Mouse (Mus musculus) left cerebral cortex, adult 18-20 months (tissue): Measurements from ENCODE around the gene Harbi1. TPM values are rescaled to one million over a fixed set of nuclear protein-coding genes. Genes with fewer than 3 reads are reported as not detected.

Experiments used
- DNase-seq, 2 experiments: peaks; one replicate each; pipeline ENCODE4 v3.0.0; 2021 to 2022; ENCODE audit warnings: low spot score in 2 of 2, mixed read lengths in 1 of 2
- long read RNA-seq, 2 experiments: library from polyadenylated mRNA; stranded (forward); transcript quantifications; one replicate each; pipeline ENCODE4 v2.0.0; 2021
- total RNA-seq, 2 experiments: library from RNA; stranded (reverse); gene quantifications; 2 replicates each; pipeline ENCODE4 v1.2.3; 2021

Gene Harbi1
- 1 to 10 TPM; 6.6 to 7.8 TPM for total RNA-seq
- long read RNA-seq, experiment 1, transcript Harbi1-201 (3 exons, 2,308 nt), result major isoform, 5 of 17 reads
- long read RNA-seq, experiment 1, partial matches to known transcripts, result 1 of 17 reads
- long read RNA-seq, experiment 1, other reads (novel, unspliced or antisense), result 11 of 17 reads
- long read RNA-seq, experiment 2, transcript Harbi1-201 (3 exons, 2,308 nt), result major isoform, 6 of 10 reads
- long read RNA-seq, experiment 2, partial matches to known transcripts, result 2 of 10 reads
- long read RNA-seq, experiment 2, other reads (novel, unspliced or antisense), result 1 of 10 reads

DNA sequence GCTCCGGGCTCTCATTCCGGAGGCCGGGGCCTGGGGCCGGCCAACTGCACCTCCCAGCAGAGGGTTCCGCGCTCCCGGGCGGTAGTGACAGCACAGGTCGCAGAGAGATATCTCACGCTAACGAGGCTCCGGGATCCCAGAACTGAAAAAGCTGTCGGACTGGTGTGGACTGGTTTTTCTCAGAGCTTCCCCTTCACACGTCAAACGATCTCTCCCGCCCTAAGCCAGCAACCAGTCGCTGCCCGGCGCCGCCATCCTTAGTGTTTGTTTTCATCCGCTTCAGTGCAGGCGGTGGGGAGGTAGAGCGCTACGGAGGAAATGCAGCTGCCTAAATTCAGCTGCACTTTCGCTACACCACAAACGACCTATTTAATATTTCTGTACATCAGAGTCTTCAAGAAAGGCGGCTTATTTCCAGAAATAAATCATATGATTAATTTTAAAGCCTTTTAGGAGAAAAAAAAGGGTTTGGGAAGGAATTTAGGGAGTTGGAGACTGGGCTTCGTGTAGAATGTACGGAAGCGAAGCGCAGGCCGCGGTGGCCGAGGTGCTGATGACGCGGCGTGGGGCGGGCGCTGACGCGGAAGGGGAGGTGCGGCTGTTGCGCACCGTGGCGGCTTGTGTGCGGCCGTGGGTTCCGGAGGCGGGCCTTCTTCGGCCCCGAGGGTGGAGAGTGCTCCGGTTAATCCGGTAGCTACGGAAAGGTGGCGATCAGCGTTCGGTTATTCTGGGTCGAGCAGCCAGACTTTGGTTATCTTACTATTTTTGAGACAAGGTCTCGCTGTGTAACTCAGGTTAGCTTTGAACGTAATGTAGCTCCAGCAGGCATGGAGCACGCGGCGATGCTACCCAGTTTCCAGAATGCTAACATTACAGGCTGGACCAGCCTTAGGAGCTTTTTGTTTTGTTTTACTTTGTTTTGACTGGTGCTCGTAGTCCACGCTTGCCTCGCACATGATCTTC lies at the start of gene Harbi1, which contains the start of gene Atg13:
Gene Harbi1 (plus strand): TSS at position 581 of the 963 bp plus-strand sequence.
Gene Atg13 (minus strand): TSS at position 305 of the 963 bp plus-strand sequence.
- peak; percentile 90 to 94 for DNase-seq

- DNase-seq, result no peak
Measured at GRCm38 (mm10) chr2:91660981-91661380, 49.7 kb upstream of the Harbi1 start.

GRCm38 (mm10) chr2:91664780-91665179 lies 45.9 kb upstream of the Harbi1 start:
- DNase-seq, result no peak

GRCm38 (mm10) chr2:91666386-91666910 lies 44.2 kb upstream of the Harbi1 start:
- DNase-seq, result no peak

GRCm38 (mm10) chr2:91667747-91668146 lies 42.9 kb upstream of the Harbi1 start:
- no peak for DNase-seq

DNA sequence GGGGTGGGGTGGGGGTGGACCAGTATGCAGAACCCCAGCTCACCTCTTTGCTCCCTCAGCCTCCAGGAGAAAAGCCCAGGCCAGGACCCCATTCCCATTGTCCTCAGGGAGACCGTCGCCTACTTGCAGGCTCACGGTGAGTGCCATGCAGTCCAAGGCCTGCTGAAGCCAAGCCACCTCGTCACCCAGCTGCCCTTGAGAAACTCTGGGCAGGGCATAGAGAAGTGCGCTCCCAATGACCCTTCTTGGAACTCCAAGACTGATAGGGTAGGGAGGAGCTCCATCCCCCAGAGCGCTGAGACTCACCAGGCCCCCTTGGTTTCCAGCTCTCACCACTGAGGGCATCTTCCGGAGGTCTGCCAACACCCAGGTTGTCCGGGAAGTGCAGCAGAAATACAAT lies 41.3 kb upstream of the Harbi1 start:
- no peak for DNase-seq

- DNase-seq, result no peak
Measured at GRCm38 (mm10) chr2:91670038-91670437, 40.6 kb upstream of the Harbi1 start.

DNA sequence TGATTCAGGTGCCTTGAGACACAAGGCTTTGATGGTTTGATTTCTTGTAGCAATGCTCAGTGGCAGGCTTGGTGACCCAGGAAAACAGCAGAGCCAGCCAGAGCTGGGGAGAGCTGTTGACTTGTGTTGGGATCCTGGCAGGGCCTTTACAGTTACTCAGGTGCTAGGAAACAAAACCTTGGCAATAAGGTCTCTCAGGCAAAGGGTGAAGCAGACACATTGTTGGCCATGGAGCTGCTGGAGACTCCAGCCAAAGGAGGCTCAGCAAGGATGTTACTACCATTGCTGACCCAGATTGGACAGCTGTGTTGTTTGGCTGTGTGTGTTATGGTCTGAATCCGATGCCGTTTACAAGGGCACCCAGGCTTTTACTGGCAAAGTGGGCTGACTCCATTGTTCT lies 37.1 kb upstream of the Harbi1 start:
- no peak for DNase-seq

DNA sequence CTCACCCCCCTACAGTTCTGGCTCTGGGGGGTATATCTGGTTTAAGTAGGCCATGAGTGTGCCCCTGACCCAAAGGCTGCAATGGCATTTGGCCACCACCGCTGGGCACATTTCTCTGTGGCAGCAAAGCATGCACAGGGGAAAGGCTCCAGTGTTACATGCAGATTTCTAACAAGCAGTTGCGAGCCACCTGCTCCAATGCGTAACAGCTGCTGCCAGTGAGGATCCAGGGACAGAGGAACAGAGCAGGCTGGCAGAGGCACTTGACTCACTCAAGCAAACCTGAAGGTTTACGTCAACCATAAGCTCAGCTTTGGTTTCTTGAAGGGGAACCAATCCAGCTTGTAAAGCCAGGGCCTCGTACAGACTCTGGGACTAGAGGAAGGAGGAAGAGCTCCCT lies 35.8 kb upstream of the Harbi1 start:
- DNase-seq, result peak; percentile 41 to 43

DNA sequence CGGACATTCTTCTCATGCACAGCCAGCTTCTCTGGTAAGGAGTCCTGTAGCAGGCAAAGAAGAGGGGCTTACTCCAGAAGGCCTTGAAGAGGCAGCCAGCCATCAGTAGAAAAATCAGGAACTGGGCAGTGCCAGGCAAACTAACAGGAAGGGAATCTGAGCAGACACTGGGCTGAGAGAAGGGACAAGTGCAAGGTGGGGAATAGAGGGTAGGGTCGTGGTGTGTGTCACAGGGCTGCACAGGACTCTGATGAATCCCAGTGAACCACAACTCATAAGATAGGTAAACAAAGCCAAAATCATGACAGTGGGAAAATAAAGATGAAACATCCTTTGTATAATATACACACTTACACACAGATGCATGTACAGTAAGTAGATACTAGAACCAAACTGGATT lies 34.2 kb upstream of the Harbi1 start:
- no peak for DNase-seq

GRCm38 (mm10) chr2:91676961-91677360 lies 33.7 kb upstream of the Harbi1 start:
- no peak for DNase-seq

DNA sequence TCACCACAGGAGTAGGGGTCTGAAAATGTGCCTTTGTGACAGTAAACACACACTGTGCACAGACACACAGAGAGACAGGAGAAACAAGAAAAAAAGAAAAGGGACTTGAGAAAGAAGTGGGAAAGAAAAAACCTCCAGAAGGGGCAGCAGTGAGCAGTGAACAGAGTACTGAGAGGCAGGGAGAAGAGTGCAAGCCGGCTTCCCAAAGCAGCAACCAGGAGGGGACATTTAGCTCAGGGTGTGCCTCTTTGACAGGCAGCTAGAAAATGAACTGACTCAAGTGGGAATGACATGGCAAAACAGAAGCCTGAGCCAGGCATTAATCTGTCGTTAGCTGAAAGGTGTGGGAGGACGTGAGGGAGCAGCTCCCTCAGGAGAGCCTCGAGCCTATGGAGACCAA lies 27.8 kb upstream of the Harbi1 start:
- peak; percentile 70 to 78 for DNase-seq

- DNase-seq, result no peak
Measured at GRCm38 (mm10) chr2:91683919-91684318, 26.7 kb upstream of the Harbi1 start.

DNA sequence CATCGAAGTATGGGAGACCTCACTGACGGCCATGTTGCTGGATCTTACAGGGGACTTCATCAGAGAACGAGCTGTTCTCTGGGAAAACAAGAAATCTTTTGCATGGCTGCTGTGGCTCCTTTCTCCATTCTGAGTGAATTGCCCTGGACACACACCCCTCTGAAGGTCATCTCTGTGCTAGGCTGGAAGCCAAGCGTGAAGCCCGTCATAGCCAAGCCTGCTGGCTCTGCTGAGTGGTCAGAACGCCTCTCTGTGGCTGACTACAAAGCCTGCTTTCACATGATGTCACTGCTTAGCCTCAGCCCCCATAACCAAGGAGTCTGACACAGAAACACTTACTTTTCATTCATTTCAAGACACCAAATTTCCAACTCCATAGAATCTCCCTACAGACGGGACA lies 21.2 kb upstream of the Harbi1 start:
- DNase-seq, result peak in 1 of 2 experiments; percentile 29

DNA sequence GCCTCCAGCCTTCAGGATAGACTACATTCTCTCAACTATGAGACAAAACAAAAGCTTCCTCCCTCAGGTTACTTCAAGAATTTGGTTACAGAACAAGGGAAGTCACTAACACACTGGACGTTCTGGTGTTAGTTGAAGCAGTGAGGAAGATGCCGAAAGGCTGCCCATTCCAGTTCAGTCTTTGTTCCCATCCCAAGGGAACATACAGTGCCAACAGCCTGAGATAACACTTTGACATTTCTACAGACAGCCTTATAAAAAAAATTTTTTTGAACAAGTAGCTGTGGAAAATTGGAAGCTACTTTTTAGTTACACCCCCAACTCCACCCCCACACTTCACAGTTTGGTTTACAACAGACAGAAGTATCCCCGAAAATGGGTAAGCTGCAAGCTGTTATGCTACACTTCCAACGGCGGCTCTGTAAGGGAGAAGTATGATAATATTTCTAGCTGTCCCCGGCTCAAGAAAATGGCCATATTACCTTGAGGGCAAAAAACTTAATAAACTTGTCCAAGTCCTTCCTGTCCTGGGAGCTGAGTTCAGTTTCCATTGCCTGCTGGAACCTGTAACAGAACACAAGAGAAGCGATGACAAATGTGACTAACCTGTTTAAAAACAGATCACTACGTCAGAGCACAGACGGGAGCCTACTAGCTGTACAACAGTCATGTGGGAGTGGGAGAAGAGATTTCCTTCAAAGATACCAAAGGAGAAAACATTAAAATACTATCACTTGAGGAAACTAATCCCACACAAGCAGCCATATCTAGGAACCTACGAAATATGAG lies 15.0 kb upstream of the Harbi1 start:
- DNase-seq, result peak; percentile 26 to 49

GRCm38 (mm10) chr2:91696225-91696590 lies 14.4 kb upstream of the Harbi1 start:
- DNase-seq, result no peak

- DNase-seq, result no peak
Measured at GRCm38 (mm10) chr2:91699225-91699624, 11.4 kb upstream of the Harbi1 start.

GRCm38 (mm10) chr2:91701366-91701765 lies 9.3 kb upstream of the Harbi1 start:
- DNase-seq, result no peak

DNA sequence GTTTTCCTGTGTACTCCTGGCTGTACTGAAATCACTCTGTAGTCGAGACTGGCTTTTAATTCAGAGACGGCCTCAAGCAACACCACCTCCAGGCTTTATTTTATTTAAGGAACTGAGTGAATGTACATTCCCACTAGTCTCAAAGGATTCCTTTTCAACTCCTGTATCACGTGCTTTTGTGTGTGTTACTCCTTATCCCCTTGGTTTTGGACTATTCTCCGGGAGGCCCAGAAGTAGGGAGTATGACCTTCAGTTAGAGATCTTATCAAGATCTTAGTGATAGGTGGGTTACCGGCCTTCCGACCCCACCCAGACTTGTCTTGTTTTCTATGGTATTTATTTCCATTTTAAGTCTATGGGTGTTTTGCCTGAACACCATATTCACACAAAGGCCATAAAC lies 4.9 kb upstream of the Harbi1 start:
- DNase-seq, result no peak

DNA sequence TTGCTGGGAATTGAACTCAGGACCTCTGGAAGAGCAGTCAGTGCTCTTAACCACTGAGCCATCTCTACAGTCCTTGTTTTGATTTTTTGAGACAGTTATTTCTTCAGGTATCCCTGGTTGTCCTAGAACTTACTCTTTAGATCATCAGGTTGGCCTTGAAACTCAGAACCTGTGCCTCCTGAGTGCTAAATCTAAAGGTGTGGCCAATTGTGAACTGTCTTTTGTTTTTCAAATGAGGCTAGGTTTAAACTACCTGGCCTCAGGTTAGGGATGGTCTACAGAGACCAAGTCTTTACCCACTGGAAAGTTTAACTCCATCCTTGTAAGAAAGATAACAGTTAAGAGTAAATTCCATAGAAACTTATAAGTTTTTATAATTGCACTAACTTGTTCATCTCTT lies 4.2 kb upstream of the Harbi1 start:
- no peak for DNase-seq

DNA sequence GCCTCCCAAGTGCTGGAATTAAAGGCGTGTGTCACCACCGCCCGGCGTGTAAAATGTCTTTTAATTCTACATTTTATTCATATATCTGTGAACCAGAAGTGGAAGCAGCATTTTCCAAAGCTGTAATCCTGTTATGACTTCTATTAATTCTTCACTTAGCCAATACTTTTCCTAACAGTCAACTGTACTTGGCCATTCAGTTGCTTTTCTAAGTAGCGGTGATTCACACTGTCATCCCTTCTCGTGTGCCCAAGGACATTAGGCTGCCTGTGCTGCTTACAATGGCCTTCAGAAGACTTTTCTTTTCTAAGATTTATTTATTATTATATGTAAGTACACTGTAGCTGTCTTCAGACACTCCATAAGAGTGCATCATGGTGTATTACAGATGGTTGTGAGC lies 2.3 kb upstream of the Harbi1 start:
- DNase-seq, result no peak
